Mouse (Mus musculus): ENCODE data around the gene Macrod2. TPM values are rescaled to one million over a fixed set of nuclear protein-coding genes. Genes with fewer than 3 reads are reported as not detected.

The Macrod2 gene
- polyA plus RNA-seq, 1 experiment = 3.8 TPM

GRCm38 (mm10) chr2:141234306-141234705, 839.2 kb downstream of the Macrod2 start:
- H3K27me3 ChIP-seq (ENCODE audit: control insufficient read depth, insufficient read depth, low read length) = no peaks in the 10 kb centered on the region
- no peak overlapping the region for H3K27ac ChIP-seq (ENCODE audit: insufficient read depth, low read depth, low read length)
- no peak for TF ChIP-seq CTCF (IDR thresholded peaks at IDR 0.05; ENCODE audit: extremely low read depth, insufficient read length, insufficient replicate concordance, low read depth, low read length)
- TF ChIP-seq POLR2A (IDR thresholded peaks at IDR 0.05; ENCODE audit: low read depth, low read length) = no peak
- H3K36me3 ChIP-seq (ENCODE audit: control insufficient read depth, insufficient read depth, low read length) = no peaks in the 10 kb centered on the region
- 84% methylated on average over 8 of the region's 8 CpGs for WGBS
- no peak overlapping the region for H3K4me3 ChIP-seq (ENCODE audit: low read depth, low read length)
- H3K4me1 ChIP-seq (ENCODE audit: control insufficient read depth, insufficient read depth, insufficient read length, low read length) = no peaks in the 10 kb centered on the region

GRCm38 (mm10) chr2:141234724-141235453, 839.8 kb downstream of the Macrod2 start:
- 55% methylated on average over 5 of the region's 5 CpGs for WGBS
- H3K4me3 ChIP-seq (ENCODE audit: low read depth, low read length) = no peak overlapping the region
- TF ChIP-seq CTCF (IDR thresholded peaks at IDR 0.05; ENCODE audit: extremely low read depth, insufficient read length, insufficient replicate concordance, low read depth, low read length) (no peak), POLR2A (IDR thresholded peaks at IDR 0.05; ENCODE audit: low read depth, low read length) (no peak)

GRCm38 (mm10) chr2:141247680-141248079, 852.6 kb downstream of the Macrod2 start:
- Histone ChIP-seq H3K36me3 (ENCODE audit: control insufficient read depth, insufficient read depth, low read length) (no peaks in the 10 kb centered on the region), H3K4me3 (ENCODE audit: low read depth, low read length) (no peak overlapping the region), H3K4me1 (ENCODE audit: control insufficient read depth, insufficient read depth, insufficient read length, low read length) (no peaks in the 10 kb centered on the region), H3K27ac (ENCODE audit: insufficient read depth, low read depth, low read length) (no peak overlapping the region), H3K27me3 (ENCODE audit: control insufficient read depth, insufficient read depth, low read length) (no peaks in the 10 kb centered on the region)
- TF ChIP-seq CTCF (IDR thresholded peaks at IDR 0.05; ENCODE audit: extremely low read depth, insufficient read length, insufficient replicate concordance, low read depth, low read length) = no peak
- no peak for TF ChIP-seq POLR2A (IDR thresholded peaks at IDR 0.05; ENCODE audit: low read depth, low read length)
- 30% methylated on average over 2 of the region's 2 CpGs for WGBS

More at GRCm38 (mm10) chr2:141234724-141235453, 839.8 kb downstream of the Macrod2 start:
- no peaks in the 10 kb centered on the region for H3K4me1 ChIP-seq (ENCODE audit: control insufficient read depth, insufficient read depth, insufficient read length, low read length)
- no peaks in the 10 kb centered on the region for H3K36me3 ChIP-seq (ENCODE audit: control insufficient read depth, insufficient read depth, low read length)
- H3K27ac ChIP-seq (ENCODE audit: insufficient read depth, low read depth, low read length) = no peak overlapping the region
- no peaks in the 10 kb centered on the region for H3K27me3 ChIP-seq (ENCODE audit: control insufficient read depth, insufficient read depth, low read length)

- 82% methylated on average over 4 of the region's 4 CpGs for WGBS
- Histone ChIP-seq H3K4me1 (ENCODE audit: control insufficient read depth, insufficient read depth, insufficient read length, low read length) (no peaks in the 10 kb centered on the region), H3K27ac (ENCODE audit: insufficient read depth, low read depth, low read length) (no peak overlapping the region), H3K27me3 (ENCODE audit: control insufficient read depth, insufficient read depth, low read length) (no peaks in the 10 kb centered on the region), H3K36me3 (ENCODE audit: control insufficient read depth, insufficient read depth, low read length) (no peaks in the 10 kb centered on the region), H3K4me3 (ENCODE audit: low read depth, low read length) (no peak overlapping the region)
- TF ChIP-seq POLR2A (IDR thresholded peaks at IDR 0.05; ENCODE audit: low read depth, low read length) (no peak), CTCF (IDR thresholded peaks at IDR 0.05; ENCODE audit: extremely low read depth, insufficient read length, insufficient replicate concordance, low read depth, low read length) (no peak)
Measured at GRCm38 (mm10) chr2:141264582-141264981, 869.5 kb downstream of the Macrod2 start.

- no peaks in the 10 kb centered on the region; the same call in 1 of the 2 replicates for H3K4me1 ChIP-seq (ENCODE audit: control insufficient read depth, insufficient read depth, insufficient read length, low read length)
- no peaks in the 10 kb centered on the region for H3K36me3 ChIP-seq (ENCODE audit: control insufficient read depth, insufficient read depth, low read length)
- no peaks in the 10 kb centered on the region for H3K27me3 ChIP-seq (ENCODE audit: control insufficient read depth, insufficient read depth, low read length)
- no peak for TF ChIP-seq POLR2A (IDR thresholded peaks at IDR 0.05; ENCODE audit: low read depth, low read length)
- H3K4me3 ChIP-seq (ENCODE audit: low read depth, low read length) = no peak overlapping the region
- no peak overlapping the region for H3K27ac ChIP-seq (ENCODE audit: insufficient read depth, low read depth, low read length)
Measured at GRCm38 (mm10) chr2:141266591-141266990, 871.5 kb downstream of the Macrod2 start.

- H3K27me3 ChIP-seq (ENCODE audit: control insufficient read depth, insufficient read depth, low read length) = no peaks in the 10 kb centered on the region
- no peak overlapping the region for H3K27ac ChIP-seq (ENCODE audit: insufficient read depth, low read depth, low read length)
- H3K36me3 ChIP-seq (ENCODE audit: control insufficient read depth, insufficient read depth, low read length) = no peaks in the 10 kb centered on the region
- 64% methylated on average over 4 of the region's 4 CpGs for WGBS
- TF ChIP-seq CTCF (IDR thresholded peaks at IDR 0.05; ENCODE audit: extremely low read depth, insufficient read length, insufficient replicate concordance, low read depth, low read length) = no peak
- no peak for TF ChIP-seq POLR2A (IDR thresholded peaks at IDR 0.05; ENCODE audit: low read depth, low read length)
- H3K4me1 ChIP-seq (ENCODE audit: control insufficient read depth, insufficient read depth, insufficient read length, low read length) = peaks cover 2% of the 10 kb centered on the region; the same call in 1 of the 2 replicates
- no peak overlapping the region for H3K4me3 ChIP-seq (ENCODE audit: low read depth, low read length)
Measured at GRCm38 (mm10) chr2:141271541-141271940, 876.4 kb downstream of the Macrod2 start.

- Histone ChIP-seq H3K27ac (ENCODE audit: insufficient read depth, low read depth, low read length) (no peak overlapping the region), H3K4me1 (ENCODE audit: control insufficient read depth, insufficient read depth, insufficient read length, low read length) (peaks cover 2% of the 10 kb centered on the region; the same call in 1 of the 2 replicates), H3K27me3 (ENCODE audit: control insufficient read depth, insufficient read depth, low read length) (no peaks in the 10 kb centered on the region), H3K4me3 (ENCODE audit: low read depth, low read length) (no peak overlapping the region), H3K36me3 (ENCODE audit: control insufficient read depth, insufficient read depth, low read length) (no peaks in the 10 kb centered on the region)
- WGBS = 94% methylated on average over 4 of the region's 4 CpGs
- no peak for TF ChIP-seq CTCF (IDR thresholded peaks at IDR 0.05; ENCODE audit: extremely low read depth, insufficient read length, insufficient replicate concordance, low read depth, low read length)
- no peak for TF ChIP-seq POLR2A (IDR thresholded peaks at IDR 0.05; ENCODE audit: low read depth, low read length)
Measured at GRCm38 (mm10) chr2:141272966-141273365, 877.9 kb downstream of the Macrod2 start.
